Mouse (Mus musculus) heart, adult 11 months (tissue): ENCODE measurements around the gene Trpm8.

Experiments used
- DNase-seq: peaks from one replicate; pipeline ENCODE4 v3.0.0; 2022

The Trpm8 gene

DNA sequence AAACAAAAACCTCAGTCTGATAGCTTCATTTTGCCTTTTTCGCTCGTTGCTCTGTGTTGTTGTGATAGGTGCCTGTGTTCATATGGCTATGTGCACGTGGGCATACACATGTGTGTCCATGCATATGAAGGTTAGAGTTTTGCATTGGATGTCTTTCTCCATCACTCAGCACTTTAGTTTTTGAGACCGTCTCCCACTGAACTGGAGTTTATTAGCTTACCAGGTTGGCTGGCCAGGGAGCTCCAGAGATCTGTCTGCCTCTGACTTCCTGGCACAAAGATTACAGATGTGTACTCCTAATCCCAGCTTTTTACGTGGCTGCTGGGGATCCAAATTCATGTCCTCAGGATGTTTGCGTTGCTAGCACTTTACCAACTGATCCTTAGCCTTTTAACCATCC lies 26.3 kb downstream of the Trpm8 start:
- peak; percentile 93 for DNase-seq

DNA sequence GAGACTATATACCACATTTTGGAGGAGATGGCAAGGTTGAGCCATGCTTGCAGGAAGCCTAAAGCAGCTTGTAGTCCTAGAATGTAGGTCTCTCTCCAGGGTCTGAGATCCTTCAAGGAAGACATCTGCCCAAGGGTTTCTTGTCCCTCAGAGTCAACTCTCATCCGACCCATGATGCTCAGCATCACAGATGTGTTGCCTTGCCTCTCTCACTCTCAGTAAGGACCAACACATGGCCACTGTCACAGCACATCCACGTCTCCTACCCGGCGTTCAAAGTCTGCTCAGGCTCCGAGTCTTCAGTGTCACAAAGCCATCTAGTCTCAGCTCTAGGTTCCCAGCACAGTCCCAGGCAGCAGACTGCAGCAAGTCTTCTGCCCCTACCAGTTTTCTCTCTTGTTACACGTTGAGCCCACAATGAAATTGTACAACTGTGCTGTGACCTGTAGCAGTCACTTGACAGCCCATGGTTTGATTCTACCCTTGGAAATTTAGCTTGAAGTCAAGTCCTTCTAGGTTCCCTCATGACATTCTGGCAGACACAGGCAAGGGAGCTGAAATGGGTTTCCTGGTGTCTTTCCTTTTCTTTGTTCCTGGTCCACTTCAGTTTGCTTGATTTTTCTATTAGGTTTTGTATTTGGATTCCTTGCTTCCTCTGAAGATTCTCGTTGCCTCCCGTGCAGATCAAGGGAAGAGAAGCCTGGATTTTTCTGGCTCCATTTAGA lies 27.0 kb downstream of the Trpm8 start:
- peak; percentile 88 for DNase-seq

DNA sequence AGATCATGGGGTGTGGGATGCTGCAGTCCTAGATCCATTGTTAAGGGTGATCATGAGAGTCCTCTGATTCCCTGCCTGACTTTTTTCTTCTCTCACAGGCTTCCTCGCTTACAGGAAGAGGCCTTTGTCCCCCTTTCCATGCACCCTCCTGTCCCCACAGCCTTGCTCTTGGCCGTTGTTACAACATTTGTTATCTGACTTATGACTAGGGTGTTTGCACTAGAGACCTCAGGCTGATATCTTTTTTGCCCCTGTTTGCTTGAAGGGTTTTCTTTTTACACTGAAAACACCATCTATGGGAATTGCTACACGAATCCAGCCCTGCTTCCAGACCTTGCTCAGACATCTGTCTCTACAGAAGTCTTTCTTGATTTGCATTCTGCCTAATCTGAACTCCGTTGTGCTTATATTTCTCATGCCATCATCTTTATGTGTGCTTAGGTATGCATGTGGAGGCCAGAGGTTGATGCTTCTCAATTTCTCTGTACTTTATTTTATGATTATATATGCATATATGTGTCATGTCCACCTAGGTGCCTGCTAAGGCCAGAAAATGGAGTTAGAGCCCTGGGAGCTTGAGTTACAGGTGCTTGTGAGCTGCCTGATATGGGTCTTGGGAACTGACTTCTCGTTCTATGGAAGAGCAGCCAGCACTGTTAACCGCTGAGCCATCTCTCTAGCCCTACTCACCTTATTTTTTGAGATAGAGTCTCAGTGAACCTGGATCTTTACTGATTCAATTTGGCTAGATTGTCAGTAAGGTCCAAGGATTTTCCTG lies 27.7 kb downstream of the Trpm8 start:
- DNase-seq, result peak; percentile 87

DNA sequence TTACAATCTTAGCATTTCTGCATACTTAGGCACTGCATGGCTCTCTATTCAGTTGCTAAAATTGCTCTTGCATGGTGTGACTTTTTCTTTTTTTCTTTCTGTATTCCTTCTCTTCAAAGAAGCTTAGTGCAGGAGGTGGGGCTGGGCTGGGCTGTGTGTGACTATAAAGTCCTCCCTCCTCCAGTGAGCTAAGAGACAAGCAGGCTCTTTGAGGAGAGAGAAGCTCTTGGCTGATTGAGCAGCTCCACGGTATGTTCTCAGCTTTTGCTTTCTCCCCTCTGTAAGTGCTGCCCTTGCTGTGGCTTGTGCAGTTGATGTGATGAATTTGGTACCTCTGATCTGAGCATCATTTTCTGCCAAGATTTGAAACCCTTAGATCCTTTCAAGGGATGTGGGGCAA lies 29.1 kb downstream of the Trpm8 start:
- DNase-seq, result peak; percentile 91

DNA sequence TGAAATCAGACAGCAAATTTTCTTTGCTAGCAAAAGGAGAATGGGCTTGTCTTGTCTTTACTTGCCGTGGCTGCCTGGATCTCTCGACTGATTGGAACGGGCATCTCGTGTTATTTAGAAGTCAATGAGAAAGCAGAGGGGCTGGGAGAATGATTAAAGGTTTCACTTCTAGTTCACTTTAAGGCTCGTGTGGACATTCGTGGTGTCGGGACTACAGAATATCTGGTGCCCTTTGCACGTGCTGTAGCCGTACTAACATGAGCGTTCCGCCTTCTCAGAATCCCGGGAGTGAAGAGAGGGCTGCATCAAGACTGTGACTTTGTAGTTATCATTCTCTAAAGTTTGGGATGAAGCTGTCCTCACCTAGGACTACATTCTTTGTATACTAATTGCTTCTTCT lies 29.7 kb downstream of the Trpm8 start:
- peak; percentile 83 for DNase-seq

DNA sequence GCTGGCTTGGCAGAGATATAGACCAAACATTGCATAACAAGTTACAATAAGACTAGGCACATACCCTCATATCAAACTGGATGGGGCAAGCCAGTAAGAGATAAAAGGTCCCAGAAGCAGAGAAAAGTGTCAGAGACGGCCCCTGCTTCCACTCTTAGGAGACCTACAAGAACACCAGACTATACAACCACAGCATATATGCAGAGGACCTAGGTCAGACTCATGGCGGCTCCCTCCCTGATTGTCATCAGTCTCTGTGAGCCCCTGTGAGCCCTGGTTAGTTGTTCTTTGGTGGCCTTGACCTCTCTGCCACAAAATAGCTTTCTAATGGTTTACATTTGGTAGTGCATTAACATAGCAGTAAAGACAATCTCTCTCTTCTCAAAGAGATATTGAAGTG lies 31.6 kb downstream of the Trpm8 start:
- DNase-seq, result peak; percentile 87

DNA sequence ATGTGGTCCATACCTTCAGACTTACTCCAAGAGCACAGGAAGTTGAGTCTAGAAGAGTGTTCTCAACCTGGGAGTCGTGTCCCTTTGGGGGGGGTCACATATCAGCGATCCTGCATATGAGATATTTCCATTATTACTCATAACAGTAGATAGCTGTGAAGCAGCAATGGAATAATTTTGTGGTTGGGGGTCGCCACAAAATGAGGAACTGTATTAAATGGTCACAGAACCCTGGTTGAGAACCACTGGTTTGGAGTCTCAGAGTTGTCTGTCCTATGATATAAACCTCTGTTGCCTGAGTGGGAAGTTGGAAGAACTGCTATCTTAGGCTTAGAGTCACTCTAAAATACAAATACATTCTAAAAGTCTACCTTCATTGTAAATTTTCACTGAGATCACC lies 32.4 kb downstream of the Trpm8 start:
- peak; percentile 42 for DNase-seq

DNA sequence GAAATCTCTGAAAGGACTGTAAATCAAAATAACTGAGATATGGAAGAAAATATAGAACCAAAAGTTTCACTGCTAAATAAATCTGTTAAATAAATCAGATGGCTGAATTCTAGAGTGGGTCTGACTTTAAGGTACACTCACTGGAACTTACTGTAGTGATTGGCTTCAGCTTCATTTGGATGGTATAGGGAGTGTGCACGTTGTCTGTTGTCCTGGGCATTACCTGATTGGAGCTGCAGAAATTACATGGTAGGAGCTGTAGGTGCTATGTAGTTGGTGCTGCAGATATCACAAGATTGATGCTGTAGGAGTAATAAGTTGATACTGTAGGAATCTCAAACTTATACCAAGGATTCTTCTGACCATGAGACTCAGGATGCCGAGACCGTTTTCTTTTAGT lies 32.9 kb downstream of the Trpm8 start:
- DNase-seq, result peak; percentile 79

DNA sequence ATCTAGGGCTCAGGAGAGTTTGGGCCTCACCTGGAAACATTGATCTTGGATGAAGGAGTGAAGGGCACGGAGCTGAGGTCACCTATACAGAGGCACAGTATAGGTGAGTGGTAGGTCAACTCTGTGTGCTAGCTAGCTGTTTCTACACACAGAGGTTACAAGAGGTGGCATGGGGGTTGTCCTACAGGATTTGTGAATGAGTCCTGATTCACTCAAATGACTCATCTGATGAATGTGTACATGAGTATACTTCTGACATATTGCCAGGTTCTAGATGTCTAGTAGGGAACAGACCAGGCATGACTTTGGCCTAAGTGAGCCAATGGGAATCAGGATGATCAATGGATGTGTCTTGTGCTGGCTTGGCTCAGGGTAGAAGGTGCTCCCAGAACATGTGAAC lies 39.8 kb downstream of the Trpm8 start:
- DNase-seq, result peak; percentile 68

DNA sequence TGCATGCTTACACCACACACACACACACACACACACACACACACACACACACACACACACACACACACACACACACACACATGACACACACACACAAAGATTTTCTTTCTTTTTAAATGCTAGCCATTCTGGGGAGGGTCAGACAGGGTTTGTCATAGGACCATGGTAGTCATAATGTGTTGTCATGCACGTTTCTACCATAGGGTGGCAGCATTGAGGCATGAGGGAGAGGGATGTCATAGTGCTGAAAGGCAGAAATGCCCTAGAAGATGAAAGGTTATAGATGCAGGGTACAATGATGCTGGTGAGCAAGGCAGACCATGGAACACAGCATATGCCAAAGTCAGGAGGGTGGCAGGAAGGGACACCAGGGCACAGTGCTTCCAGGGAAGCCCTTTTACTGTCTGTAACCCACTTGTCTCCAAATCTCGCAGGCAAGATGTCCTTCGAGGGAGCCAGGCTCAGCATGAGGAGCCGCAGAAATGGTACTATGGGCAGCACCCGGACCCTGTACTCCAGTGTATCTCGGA lies 41.1 kb downstream of the Trpm8 start:
- DNase-seq, result peak; percentile 90

DNA sequence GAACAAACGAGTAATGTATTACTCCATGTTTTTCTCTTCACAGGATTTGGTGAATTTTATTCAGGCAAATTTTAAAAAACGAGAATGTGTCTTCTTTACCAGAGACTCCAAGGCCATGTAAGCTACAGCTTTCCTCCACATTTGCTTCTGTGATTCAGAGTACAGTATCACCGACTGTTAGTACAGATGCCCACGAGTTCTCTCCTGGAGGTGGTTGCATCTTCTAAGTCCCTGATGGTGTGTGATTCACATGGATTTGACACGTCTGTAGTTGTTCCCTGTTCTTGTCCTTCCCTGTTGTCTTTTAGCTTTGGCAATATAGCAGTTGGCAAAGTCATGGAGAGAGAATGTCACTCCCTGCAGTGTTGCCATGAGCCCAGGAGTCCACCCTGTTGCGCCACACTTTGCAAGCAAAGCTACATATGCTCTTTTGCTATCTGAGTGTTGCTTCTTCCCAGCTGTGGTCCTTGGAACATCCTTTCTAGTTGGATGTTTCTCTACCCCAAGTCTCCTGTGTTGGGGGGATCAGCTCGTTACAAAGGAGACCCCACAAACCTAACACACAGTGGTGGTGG lies 43.4 kb downstream of the Trpm8 start:
- DNase-seq, result peak; percentile 92

DNA sequence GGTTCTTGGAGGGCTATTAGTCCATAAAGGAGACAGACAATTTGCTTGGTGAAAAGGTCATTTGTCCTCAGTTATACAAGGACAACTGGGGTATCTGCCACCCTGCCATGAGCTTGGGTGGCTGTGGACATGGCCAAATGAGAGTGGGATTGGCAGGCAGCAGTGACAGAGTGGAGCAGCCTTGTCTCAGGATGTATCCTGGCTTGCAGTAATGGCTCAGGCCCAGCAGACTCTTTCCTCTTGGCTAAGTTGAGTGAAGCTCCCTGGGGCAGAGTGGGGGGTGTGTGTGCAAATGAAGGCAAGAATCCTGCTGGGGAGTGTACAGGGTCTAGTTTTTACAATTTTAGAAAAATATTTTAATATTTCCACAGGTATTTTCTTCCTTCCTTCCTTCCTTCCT lies 44.7 kb downstream of the Trpm8 start:
- DNase-seq, result peak; percentile 87

DNA sequence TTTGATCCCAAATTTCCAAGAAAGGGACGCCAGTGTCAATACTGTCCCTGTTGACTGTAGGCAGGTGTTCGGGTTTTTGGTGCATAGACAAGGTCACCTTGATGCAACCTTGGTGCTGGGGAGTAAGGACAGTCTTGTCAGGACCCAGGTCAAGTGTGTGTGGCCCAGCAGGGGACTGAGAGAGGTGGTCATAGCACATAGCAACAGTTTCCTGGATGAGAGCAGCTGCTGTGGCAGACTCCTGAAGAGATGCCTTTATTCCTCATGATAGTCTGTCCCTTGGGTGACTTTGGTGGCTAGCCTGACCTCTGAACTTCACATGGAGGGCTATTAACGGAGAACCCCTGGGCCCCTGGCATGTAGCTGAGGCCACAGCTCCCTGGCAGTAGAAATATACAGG lies 45.6 kb downstream of the Trpm8 start:
- DNase-seq, result peak; percentile 73

DNA sequence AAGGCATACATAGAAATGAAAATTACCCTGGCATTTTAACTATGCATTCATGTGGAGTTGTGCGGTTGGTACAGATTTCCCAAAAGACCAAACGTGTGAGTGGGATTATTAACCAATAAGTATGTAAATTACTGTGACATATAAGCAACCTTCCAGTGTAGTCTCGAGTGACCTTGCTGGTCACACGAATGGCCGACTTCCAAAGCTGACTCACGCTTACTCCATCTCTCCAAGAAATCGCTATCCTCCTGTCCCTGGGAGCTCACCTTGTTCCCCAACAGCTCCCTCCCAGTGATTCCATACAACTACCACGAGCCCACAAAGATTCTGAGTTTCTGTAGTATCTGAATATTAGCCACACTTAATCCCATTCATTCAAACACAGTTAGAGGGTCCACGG lies 62.0 kb downstream of the Trpm8 start:
- DNase-seq, result peak; percentile 66

DNA sequence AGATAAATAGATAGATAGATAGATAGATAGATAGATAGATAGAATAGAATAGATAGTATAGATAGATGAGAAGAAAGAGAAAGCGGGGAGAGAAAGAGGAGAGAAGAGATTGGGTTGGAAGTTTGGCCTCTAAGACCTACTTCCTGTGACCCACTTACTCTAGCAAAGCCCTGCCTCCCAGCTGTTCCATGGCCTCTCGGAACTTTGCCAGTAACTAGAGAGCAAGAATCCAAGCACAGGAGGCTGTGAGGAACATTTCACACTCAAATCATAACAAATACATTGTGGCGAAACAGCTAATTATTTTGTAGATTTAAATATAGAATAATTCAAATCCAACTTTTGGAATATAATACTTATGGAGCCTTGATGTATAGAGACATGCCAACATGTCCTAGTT lies 65.2 kb downstream of the Trpm8 start:
- peak; percentile 79 for DNase-seq

DNA sequence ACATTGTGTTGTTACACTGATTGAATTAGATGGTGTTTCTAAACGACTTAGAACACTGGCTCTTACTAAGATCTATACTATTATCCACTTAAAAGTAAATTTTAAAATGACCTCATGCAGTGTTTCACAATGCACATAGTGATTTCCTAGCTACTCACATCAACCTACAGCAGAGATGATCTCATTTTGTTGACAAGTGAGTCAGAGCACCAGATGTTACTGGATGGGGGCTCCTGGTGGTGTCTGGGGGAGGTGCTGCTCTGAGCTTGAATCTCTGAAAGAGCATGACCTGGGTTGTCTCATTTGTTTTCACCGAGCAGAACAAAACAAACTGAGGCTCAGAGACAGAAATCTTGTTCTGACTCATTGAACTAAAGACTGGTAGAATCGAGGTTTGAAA lies 68.1 kb downstream of the Trpm8 start:
- peak; percentile 39 for DNase-seq

DNA sequence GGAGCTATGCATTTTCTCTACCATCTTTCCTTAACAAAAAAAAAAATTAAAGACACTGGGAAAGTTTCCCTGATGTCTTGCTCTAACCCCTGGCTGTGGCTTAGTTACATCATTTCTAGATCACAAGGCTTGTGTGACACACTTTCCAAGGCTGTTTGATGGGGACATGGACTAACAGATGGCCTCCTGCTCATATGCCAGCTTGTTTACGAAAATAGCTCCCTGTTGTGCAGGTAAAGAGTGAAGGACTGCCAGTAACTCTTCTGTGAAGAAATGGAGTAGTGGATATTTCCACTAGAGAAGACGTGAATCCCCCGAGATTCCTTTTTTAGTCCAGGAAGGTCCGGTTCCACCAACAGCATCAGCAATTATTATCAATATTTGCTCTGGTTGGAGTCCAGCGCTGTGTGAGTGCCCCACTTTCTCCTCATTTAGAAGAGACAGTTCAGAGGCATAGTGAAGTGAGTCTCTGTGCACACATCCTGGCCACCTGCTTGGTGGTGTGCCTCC lies 71.1 kb downstream of the Trpm8 start:
- peak; percentile 48 for DNase-seq

DNA sequence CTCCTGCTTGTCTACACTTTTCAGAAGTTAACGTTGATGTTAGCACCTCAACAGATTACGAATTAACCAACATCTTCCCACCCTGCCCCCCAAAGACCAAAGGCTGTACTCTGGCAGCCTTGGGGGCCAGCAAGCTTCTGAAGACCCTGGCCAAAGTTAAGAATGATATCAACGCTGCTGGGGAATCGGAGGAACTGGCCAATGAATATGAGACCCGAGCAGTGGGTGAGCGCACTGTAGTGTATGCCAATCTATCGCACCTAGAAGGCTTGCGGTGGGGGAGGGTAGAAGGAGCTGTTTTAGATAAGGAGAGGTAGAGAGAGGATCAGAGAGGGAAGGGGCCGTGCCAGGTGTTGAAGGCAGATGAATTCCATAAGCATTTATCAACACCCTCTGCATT lies 73.3 kb downstream of the Trpm8 start:
- DNase-seq, result peak; percentile 78

DNA sequence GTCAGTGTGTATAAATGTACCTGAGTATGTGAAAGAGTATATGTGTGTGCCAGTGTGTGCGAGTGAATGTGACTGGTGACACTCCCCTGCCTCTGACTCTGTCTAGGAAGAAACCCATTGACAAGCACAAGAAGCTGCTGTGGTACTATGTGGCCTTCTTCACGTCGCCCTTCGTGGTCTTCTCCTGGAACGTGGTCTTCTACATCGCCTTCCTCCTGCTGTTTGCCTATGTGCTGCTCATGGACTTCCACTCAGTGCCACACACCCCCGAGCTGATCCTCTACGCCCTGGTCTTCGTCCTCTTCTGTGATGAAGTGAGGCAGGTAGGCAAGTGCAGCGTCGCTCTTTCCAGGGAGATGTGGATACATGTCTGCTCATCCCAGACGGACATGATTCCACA lies 77.6 kb downstream of the Trpm8 start:
- peak; percentile 75 for DNase-seq

DNA sequence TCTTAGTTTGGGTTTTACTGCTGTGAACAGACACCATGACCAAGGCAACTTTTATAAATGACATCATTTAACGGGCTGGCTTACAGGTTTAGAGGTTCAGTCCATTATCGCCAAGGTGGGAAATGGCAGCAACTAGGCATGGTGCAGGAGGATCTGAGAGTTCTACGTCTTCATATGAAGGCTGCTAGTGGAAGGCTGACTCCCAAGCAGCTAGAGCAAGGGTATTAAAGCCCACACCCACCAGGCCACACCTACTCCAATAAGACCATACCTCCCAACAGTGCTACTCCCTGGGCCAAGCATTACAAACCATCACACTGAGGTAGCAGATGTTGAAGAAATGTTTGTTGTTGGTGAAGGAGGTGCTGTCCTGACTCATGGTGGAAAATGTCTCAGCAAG lies 78.2 kb downstream of the Trpm8 start:
- peak; percentile 56 for DNase-seq

DNA sequence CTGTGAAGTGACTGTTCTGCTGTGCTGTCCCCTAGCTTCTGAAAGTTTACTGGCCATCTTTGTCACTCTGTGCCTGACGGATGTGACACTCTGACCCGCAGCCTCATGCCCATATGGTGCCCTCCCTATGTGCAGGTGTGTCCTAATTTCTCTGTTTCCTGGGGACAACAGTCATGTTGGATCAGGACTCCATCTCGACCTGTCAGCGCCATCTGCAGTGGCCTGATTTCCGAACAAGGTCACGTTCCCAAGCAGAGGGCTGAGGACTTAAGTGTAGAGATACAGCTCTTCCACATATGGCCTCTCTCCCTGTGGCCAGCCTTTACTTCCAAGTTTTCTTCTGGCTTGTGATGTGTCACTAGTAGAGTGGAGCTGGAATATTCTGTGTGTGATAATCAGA lies 79.2 kb downstream of the Trpm8 start:
- peak; percentile 30 for DNase-seq

DNA sequence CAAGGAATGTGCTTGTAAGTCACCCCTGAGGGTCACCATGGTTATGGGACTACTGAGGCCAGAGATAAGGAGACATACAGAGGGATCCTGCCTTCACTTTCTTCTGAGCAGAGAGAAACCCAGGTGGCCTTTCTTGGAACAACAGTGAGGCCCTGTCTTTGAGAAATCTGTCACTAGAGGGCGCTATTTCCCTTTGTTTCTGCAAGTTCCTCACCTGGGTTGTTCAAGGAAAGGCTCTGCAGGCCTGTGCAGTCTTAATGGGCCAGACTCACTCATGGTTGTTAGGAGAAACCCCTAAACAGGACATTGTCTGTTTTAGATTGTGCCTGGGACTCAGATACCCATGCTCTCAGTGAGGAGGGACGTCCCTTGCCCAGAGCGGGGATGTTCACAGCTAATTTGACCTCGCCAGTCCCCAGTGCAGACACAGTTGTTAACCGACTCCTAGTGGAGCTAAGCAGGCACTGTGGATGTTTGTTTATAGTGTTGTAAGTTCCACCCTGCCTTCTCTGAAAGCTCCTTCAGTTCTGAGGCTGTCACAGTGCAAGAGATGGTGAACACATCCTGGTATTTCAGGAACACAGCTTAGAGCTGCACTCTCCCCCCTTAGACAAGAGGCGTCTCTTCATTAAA lies 80.1 kb downstream of the Trpm8 start:
- peak; percentile 45 for DNase-seq

DNA sequence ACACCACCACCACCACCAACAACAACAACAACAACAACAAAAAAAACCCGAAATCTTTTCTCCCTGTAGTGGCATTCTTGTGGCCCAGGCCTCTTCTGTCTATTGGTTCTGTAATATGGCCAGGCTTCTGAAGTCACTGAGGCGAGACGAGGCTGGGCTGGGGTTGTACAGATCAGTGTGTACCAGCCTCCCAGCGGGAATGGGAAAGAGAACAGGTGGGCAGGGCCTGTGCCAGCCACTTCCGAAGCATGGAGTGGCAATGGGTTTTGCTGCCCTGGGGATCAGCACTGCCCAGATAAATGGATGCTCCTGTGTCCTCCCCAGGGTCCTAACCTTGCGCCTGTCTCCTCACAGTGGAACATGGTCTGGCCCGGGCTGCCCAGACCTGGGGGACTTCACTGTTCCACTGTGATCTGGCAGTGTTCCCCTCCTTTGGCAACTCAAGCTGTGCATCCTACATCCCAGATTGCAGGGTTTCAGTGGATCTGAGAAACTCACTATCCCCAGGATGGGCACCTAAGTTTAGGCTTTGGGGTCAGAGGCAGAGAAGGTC lies 80.7 kb downstream of the Trpm8 start:
- DNase-seq, result peak; percentile 87
